Mouse (Mus musculus): ENCODE data around the gene Ifi27l2a. TPM values are rescaled to one million over a fixed set of nuclear protein-coding genes. Genes with fewer than 3 reads are reported as not detected.
"Not testable (repeated sequence)": the region's sequence is repeated elsewhere in the genome, so short reads cannot be mapped to it uniquely, and the experiment has no call there.

Gene Ifi27l2a
- polyA plus RNA-seq, 1 experiment from 2014 or later = 2.3 TPM

GRCm38 (mm10) chr12:103477461-103478015 lies 34.1 kb upstream of the Ifi27l2a start:
- Histone ChIP-seq H3K27ac (ENCODE audit: low read length) (no peak overlapping the region), H3K4me3 (ENCODE audit: low read depth, low read length) (no peak overlapping the region), H3K4me2 (ENCODE audit: low read length) (no peak overlapping the region), H3K4me1 (ENCODE audit: control insufficient read depth, insufficient read depth, low read length) (no peaks in the 10 kb centered on the region), H3K27me3 (ENCODE audit: control insufficient read depth, insufficient read depth, low read depth, low read length) (no peaks in the 10 kb centered on the region), H3K9ac (ENCODE audit: low read depth, low read length) (no peak overlapping the region), H3K36me3 (ENCODE audit: control insufficient read depth, insufficient read depth, low read length) (no peaks in the 10 kb centered on the region), H3K9me3 (replicated peaks; ENCODE audit: control insufficient read depth, low read length, poor library complexity, severe bottlenecking) (no peaks in the 10 kb centered on the region)
- no peak for ATAC-seq
- WGBS = 76% methylated on average over 7 of the region's 7 CpGs

GRCm38 (mm10) chr12:103476779-103477389 lies 33.4 kb upstream of the Ifi27l2a start:
- Histone ChIP-seq H3K9me3 (replicated peaks; ENCODE audit: control insufficient read depth, low read length, poor library complexity, severe bottlenecking) (no peaks in the 10 kb centered on the region), H3K27ac (ENCODE audit: low read length) (no peak overlapping the region), H3K9ac (ENCODE audit: low read depth, low read length) (no peak overlapping the region), H3K4me1 (ENCODE audit: control insufficient read depth, insufficient read depth, low read length) (no peaks in the 10 kb centered on the region), H3K27me3 (ENCODE audit: control insufficient read depth, insufficient read depth, low read depth, low read length) (no peaks in the 10 kb centered on the region), H3K36me3 (ENCODE audit: control insufficient read depth, insufficient read depth, low read length) (no peaks in the 10 kb centered on the region), H3K4me2 (ENCODE audit: low read length) (no peak overlapping the region), H3K4me3 (ENCODE audit: low read depth, low read length) (no peak overlapping the region)
- 89% methylated on average over 1 of the region's 1 CpGs for WGBS
- no peak for ATAC-seq

- no peak overlapping the region for H3K4me2 ChIP-seq (ENCODE audit: low read length)
Measured at GRCm38 (mm10) chr12:103474481-103474880, 31.0 kb upstream of the Ifi27l2a start.

GRCm38 (mm10) chr12:103457140-103457539 lies 13.7 kb upstream of the Ifi27l2a start, which contains the start of gene Ifi27l2b:
TSS of gene Ifi27l2b (minus strand) at chr12:103457223.
- Histone ChIP-seq H3K4me3 (ENCODE audit: low read depth, low read length) (no peak within 1 kb of the TSS), H3K9ac (ENCODE audit: low read depth, low read length) (no peak within 1 kb of the TSS), H3K27ac (ENCODE audit: low read length) (no peak within 1 kb of the TSS), H3K4me2 (ENCODE audit: low read length) (no peak within 1 kb of the TSS), H3K27me3 (ENCODE audit: control insufficient read depth, insufficient read depth, low read depth, low read length) (no peaks in the 10 kb centered on the region), H3K9me3 (replicated peaks; ENCODE audit: control insufficient read depth, low read length, poor library complexity, severe bottlenecking) (no peaks in the 10 kb centered on the region), H3K36me3 (ENCODE audit: control insufficient read depth, insufficient read depth, low read length) (no peaks in the 10 kb centered on the region), H3K4me1 (ENCODE audit: control insufficient read depth, insufficient read depth, low read length) (no peaks in the 10 kb centered on the region)
- ATAC-seq = no peak
- WGBS = 84% methylated on average over 3 of the region's 3 CpGs

More at GRCm38 (mm10) chr12:103474481-103474880, 31.0 kb upstream of the Ifi27l2a start:
- H3K36me3 ChIP-seq (ENCODE audit: control insufficient read depth, insufficient read depth, low read length) = no peaks in the 10 kb centered on the region
- H3K4me3 ChIP-seq (ENCODE audit: low read depth, low read length) = no peak overlapping the region
- no peaks in the 10 kb centered on the region for H3K4me1 ChIP-seq (ENCODE audit: control insufficient read depth, insufficient read depth, low read length)
- H3K27ac ChIP-seq (ENCODE audit: low read length) = no peak overlapping the region
- no peak for ATAC-seq
- H3K9me3 ChIP-seq (replicated peaks; ENCODE audit: control insufficient read depth, low read length, poor library complexity, severe bottlenecking) = no peaks in the 10 kb centered on the region
- WGBS = 50% methylated on average over 2 of the region's 2 CpGs
- H3K27me3 ChIP-seq (ENCODE audit: control insufficient read depth, insufficient read depth, low read depth, low read length) = no peaks in the 10 kb centered on the region
- no peak overlapping the region for H3K9ac ChIP-seq (ENCODE audit: low read depth, low read length)

- ATAC-seq; H3K27me3 ChIP-seq (ENCODE audit: control insufficient read depth, insufficient read depth, low read depth, low read length); H3K4me1 ChIP-seq (ENCODE audit: control insufficient read depth, insufficient read depth, low read length); H3K4me3 ChIP-seq (ENCODE audit: low read depth, low read length); H3K27ac ChIP-seq (ENCODE audit: low read length); H3K36me3 ChIP-seq (ENCODE audit: control insufficient read depth, insufficient read depth, low read length); H3K9me3 ChIP-seq (replicated peaks; ENCODE audit: control insufficient read depth, low read length, poor library complexity, severe bottlenecking); H3K4me2 ChIP-seq (ENCODE audit: low read length); H3K9ac ChIP-seq (ENCODE audit: low read depth, low read length): not testable (repeated sequence)
- no CpG with 5 or more reads among the region's 1 CpGs for WGBS
Measured at GRCm38 (mm10) chr12:103456727-103457126, 13.2 kb upstream of the Ifi27l2a start.

- Histone ChIP-seq H3K36me3 (ENCODE audit: control insufficient read depth, insufficient read depth, low read length) (no peaks in the 10 kb centered on the region), H3K4me1 (ENCODE audit: control insufficient read depth, insufficient read depth, low read length) (no peaks in the 10 kb centered on the region), H3K9ac (ENCODE audit: low read depth, low read length) (no peak overlapping the region), H3K27me3 (ENCODE audit: control insufficient read depth, insufficient read depth, low read depth, low read length) (no peaks in the 10 kb centered on the region), H3K27ac (ENCODE audit: low read length) (no peak overlapping the region), H3K4me3 (ENCODE audit: low read depth, low read length) (no peak overlapping the region), H3K9me3 (replicated peaks; ENCODE audit: control insufficient read depth, low read length, poor library complexity, severe bottlenecking) (no peaks in the 10 kb centered on the region), H3K4me2 (ENCODE audit: low read length) (no peak overlapping the region)
- no peak for ATAC-seq
Measured at GRCm38 (mm10) chr12:103453361-103453760, 9.9 kb upstream of the Ifi27l2a start.

GRCm38 (mm10) chr12:103445060-103445459 lies 1.6 kb upstream of the Ifi27l2a start:
- H3K27me3 ChIP-seq (ENCODE audit: control insufficient read depth, insufficient read depth, low read depth, low read length) = no peaks in the 10 kb centered on the region
- no peak overlapping the region for H3K27ac ChIP-seq (ENCODE audit: low read length)
- H3K4me2 ChIP-seq (ENCODE audit: low read length) = no peak overlapping the region
- no peak for ATAC-seq
- H3K9ac ChIP-seq (ENCODE audit: low read depth, low read length) = no peak overlapping the region
- no peaks in the 10 kb centered on the region for H3K36me3 ChIP-seq (ENCODE audit: control insufficient read depth, insufficient read depth, low read length)
- no peak overlapping the region for H3K4me3 ChIP-seq (ENCODE audit: low read depth, low read length)
- H3K4me1 ChIP-seq (ENCODE audit: control insufficient read depth, insufficient read depth, low read length) = no peaks in the 10 kb centered on the region
- WGBS = 67% methylated on average over 3 of the region's 3 CpGs
- no peaks in the 10 kb centered on the region for H3K9me3 ChIP-seq (replicated peaks; ENCODE audit: control insufficient read depth, low read length, poor library complexity, severe bottlenecking)

GRCm38 (mm10) chr12:103444261-103444660 lies 781 bp upstream of the Ifi27l2a start:
- 59% methylated on average over 5 of the region's 7 CpGs for WGBS
- ATAC-seq; H3K36me3 ChIP-seq (ENCODE audit: control insufficient read depth, insufficient read depth, low read length); H3K27me3 ChIP-seq (ENCODE audit: control insufficient read depth, insufficient read depth, low read depth, low read length); H3K27ac ChIP-seq (ENCODE audit: low read length); H3K4me2 ChIP-seq (ENCODE audit: low read length); H3K9ac ChIP-seq (ENCODE audit: low read depth, low read length); H3K9me3 ChIP-seq (replicated peaks; ENCODE audit: control insufficient read depth, low read length, poor library complexity, severe bottlenecking); H3K4me3 ChIP-seq (ENCODE audit: low read depth, low read length); H3K4me1 ChIP-seq (ENCODE audit: control insufficient read depth, insufficient read depth, low read length): not testable (repeated sequence)

GRCm38 (mm10) chr12:103437601-103438000 lies 5.9 kb downstream of the Ifi27l2a start:
- Histone ChIP-seq H3K27ac (ENCODE audit: low read length) (no peak overlapping the region), H3K4me3 (ENCODE audit: low read depth, low read length) (no peak overlapping the region), H3K36me3 (ENCODE audit: control insufficient read depth, insufficient read depth, low read length) (no peaks in the 10 kb centered on the region), H3K27me3 (ENCODE audit: control insufficient read depth, insufficient read depth, low read depth, low read length) (no peaks in the 10 kb centered on the region), H3K4me1 (ENCODE audit: control insufficient read depth, insufficient read depth, low read length) (no peaks in the 10 kb centered on the region), H3K9me3 (replicated peaks; ENCODE audit: control insufficient read depth, low read length, poor library complexity, severe bottlenecking) (no peaks in the 10 kb centered on the region), H3K4me2 (ENCODE audit: low read length) (no peak overlapping the region), H3K9ac (ENCODE audit: low read depth, low read length) (no peak overlapping the region)
- 92% methylated on average over 1 of the region's 1 CpGs for WGBS
- no peak for ATAC-seq
